Mouse (Mus musculus): ENCODE measurements around the gene Klhl26.
"Not testable (repeated sequence)": the region's sequence is repeated elsewhere in the genome, so short reads cannot be mapped to it uniquely, and the experiment has no call there.

Klhl26 gene

GRCm38 (mm10) chr8:70476333-70477268, at the start of gene Klhl26:
Gene Klhl26 (minus strand): TSS chr8:70476968.
- DNase-seq (ENCODE audit: extremely low spot score, low spot score) = peak; percentile 92

DNA sequence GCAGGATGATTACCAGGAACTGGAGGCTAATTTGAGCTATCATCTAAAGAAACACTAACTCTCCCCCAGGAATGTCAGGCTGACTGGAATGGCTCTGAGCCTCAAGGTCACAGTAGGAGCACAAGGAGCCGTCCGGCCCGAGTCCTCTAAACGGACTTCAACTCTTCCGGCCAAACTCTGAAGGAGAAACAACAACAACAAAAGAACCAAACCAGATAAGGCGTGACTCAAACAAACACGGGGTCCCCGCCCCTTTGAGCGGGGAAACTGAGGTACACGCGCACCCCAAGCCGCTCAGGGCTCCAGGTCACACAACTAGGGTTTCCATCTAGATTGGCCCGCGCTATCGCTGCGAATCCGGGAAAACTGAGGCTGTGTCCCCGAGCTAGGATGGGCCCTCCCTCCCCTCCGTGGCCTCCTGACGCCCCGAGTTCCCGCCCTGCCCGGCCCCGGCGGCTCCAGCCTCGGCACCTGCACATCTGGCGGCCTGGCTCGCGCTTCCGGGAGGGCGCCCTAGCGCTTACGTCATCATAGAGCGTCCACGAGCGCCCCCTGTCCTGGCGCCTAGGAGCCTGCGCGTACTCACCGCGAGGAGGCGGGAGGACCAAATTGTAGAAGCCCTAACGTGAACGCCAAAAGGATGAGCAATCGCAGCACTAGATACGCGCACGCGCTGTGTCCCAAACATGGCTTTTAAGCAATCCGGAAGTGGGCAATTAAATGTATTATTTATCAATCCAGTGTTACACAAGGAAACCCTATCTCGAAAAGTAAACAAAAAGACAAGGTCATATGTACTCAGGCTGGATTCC, 46.0 kb upstream of the Klhl26 start:
- peak; percentile 94 for DNase-seq (ENCODE audit: extremely low spot score, low spot score)

- DNase-seq (ENCODE audit: extremely low spot score, low spot score) = no peak
These were observed 42.8 kb upstream of the Klhl26 start for GRCm38 (mm10) chr8:70519606-70520005.

DNA sequence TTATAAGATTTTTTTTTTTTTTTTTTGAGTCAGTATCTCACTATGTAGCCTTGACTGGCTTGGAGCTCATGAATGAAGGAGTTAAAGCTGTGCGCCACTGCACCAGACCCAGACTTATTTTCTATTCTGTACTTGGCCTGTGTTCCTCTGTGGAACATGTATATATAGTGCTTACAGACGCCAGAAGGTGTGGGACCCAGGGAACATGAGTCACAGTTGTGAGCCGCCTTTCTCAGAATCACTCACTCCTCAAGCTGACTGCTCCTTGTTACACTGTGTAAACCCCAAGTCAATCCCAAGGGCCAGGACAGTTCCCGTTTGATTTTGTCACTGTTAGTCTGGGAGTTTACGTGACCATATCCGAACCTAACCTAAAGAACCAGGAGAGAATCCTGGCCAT, 42.3 kb upstream of the Klhl26 start:
- DNase-seq (ENCODE audit: extremely low spot score, low spot score) = no peak

GRCm38 (mm10) chr8:70517940-70518643, 41.3 kb upstream of the Klhl26 start:
- DNase-seq (ENCODE audit: extremely low spot score, low spot score) = no peak

- DNase-seq (ENCODE audit: extremely low spot score, low spot score) = no peak
These were observed 36.7 kb upstream of the Klhl26 start for GRCm38 (mm10) chr8:70513441-70513840.

- no peak for DNase-seq (ENCODE audit: extremely low spot score, low spot score)
These were observed 35.6 kb upstream of the Klhl26 start for GRCm38 (mm10) chr8:70512253-70512903.

- DNase-seq (ENCODE audit: extremely low spot score, low spot score) = no peak
These were observed 35.0 kb upstream of the Klhl26 start for GRCm38 (mm10) chr8:70511770-70512169.

DNA sequence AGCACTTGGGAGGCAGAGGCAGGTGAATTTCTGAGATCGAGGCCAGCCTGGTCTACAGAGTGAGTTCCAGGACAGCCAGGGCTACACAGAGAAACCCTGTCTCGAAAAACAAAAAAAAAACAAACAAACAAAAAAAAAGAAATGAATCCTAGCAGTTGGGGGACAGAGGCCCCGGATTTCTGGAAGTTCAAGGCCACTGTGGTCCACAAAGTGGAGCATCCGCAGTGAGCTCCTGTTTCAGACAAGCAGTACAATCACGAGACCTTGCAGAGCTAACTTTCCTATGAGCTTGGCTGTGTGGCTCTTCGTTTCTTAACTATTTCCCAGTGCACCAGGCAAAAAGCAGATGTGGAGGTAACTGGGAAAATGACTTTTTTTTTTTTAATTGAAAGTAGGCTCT, 34.4 kb upstream of the Klhl26 start:
- not testable (repeated sequence) for DNase-seq (ENCODE audit: extremely low spot score, low spot score)

GRCm38 (mm10) chr8:70510228-70510915, 33.6 kb upstream of the Klhl26 start, which contains the start of gene Uba52:
Gene Uba52 (minus strand): TSS chr8:70510801.
- DNase-seq (ENCODE audit: extremely low spot score, low spot score) = peak; percentile 96

DNA sequence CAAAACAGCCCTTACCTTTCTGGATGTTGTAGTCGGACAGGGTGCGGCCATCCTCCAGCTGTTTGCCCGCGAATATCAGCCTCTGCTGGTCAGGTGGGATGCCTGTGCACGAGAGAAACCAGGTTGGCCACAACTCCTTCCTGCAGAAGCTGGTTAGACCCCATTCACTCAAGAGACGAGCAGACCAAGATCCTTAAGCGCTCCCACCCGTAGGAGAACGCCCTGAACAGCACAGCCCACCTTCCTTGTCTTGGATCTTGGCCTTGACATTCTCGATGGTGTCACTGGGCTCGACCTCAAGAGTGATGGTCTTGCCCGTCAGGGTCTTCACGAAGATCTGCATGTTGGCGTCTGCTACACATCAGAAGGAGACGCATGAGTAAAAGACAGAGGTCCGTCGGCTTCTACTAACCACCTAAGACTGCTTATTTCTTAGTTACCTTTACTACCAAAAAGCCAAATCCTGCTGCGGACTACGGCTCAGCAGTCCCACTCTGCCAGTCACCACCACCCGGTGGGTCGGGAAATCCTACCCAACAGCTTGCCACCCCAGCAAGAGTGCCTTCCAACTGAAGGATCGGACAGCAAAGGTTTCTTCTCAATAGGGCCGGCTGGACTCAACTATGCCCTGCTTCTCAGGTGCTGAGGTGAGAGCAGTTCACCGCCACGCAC, 32.6 kb upstream of the Klhl26 start:
- DNase-seq (ENCODE audit: extremely low spot score, low spot score) = no peak

- no peak for DNase-seq (ENCODE audit: extremely low spot score, low spot score)
These were observed 30.2 kb upstream of the Klhl26 start for GRCm38 (mm10) chr8:70507027-70507393.

DNA sequence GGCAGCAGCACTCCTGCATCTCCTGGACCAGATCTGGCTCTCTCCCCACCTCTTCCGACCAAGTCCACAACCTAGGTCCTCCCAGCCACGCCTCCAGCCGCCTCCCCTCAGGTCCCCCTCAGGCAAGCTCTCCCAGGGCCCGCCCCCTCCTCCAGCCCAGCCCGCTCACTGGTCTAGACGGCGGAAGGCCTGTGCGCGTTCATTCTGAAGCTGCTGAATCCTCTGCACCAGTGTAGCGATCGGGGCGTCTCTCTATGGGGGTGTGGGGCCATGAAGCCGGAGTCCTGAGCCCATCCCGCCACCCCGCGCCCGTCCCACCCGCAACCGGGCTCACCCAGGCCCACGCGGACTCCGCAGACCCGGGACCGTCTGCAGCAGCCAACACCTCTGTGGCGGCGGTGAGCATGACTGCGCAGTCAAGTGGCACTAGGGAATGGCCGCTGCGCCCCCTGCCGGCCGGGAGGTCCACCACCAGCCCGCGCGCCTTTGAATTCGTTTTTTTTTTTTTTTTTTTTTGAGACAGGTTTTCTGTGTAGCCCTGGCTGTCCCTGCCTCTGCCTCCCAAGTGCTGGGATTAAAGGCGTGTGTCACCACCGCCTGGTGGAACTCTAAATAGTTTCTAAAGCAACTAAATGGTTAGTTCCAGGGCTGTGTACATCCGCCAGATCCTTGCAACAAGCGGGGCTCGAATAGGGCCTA, 29.7 kb upstream of the Klhl26 start, which contains the start of gene Rex1bd:
Gene Rex1bd, minus strand, starts transcription at position 425 of the 699 bp plus-strand sequence.
- peak; percentile 98 for DNase-seq (ENCODE audit: extremely low spot score, low spot score)

DNA sequence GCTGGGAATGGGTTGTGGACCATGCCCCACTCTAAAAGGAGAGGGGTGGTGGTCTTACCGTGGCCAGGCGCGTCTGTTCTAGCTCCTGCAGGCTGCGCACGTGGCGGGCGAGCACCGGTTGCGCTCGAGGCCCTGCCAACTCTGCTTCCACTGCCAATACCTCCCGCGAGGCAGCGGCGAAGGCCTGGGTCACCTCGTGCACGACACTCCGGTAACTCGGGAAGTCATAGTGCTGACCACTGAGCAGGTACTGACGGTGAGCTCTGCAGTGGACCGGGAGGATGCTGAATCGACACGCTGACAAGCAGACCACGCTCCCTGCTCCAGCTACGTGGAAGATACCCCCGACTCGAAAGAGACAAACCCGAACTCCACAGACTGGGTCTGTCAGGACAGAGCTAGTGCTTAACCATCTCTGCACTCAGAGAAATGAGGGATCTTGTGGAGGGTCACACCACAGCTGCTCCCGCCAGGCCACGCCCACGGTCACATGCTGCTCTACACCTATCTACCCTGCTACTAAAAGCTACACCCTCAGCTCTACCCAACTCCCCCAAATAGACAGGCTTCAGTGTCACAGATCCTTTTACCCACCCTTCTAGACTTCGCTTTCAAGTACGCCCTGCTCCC, 29.0 kb upstream of the Klhl26 start:
- no peak for DNase-seq (ENCODE audit: extremely low spot score, low spot score)

- DNase-seq (ENCODE audit: extremely low spot score, low spot score) = peak; percentile 86
These were observed 28.1 kb upstream of the Klhl26 start for GRCm38 (mm10) chr8:70504851-70505250.

DNA sequence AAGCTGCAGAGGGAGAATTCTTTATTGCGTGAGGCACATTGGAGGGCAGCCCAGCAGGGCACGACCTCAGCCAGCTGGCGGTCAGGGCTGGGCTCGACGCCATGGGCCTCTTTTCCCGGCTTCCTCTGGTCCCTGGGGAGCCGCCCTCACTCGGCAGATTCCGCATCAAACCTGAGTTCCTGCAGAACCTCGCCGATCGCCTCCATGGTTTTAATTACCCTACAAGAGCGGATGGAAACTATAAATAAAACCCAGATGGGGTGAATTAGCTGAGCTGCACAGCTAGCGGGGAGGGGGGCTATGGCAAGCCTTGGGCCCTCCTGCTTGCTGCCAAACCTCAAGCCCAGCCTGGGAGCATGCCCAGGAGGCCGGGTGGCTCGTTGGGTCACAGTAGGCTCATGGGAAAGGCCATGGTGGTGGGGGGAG, 27.5 kb upstream of the Klhl26 start:
- no peak for DNase-seq (ENCODE audit: extremely low spot score, low spot score)

DNA sequence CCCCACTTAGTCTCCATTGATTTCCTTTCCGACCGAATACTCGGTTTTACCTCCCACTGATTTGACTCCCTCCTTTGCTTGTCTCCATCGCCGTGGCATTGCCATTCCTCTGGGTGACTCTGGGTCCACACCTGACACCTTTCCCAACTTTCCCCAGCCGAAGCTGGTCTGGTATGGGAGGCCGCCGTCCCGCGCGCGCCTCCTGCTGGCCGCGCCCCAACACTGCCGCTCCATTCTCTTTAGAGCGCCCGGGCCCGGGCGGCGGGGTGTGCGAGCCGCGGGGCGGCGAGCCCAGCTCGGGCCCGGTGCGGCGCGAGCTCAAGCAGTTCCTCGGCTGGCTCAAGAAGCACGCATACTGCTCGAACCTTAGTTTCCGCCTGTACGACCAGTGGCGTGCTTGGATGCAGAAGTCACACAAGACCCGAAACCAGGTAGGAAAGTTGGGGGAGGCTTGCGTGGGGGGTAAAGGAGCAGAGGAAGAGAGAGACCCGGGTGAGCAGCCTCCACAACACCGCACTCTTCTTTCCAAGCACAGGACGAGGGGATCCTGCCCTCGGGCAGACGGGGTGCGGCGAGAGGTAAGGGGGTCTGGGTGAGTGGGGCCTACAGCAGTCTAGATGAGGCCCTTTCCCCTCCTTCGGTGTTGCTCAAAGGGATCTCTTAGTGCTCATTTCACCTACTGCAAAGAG, 26.4 kb upstream of the Klhl26 start:
- peak; percentile 80 for DNase-seq (ENCODE audit: extremely low spot score, low spot score)

- DNase-seq (ENCODE audit: extremely low spot score, low spot score) = no peak
These were observed 25.8 kb upstream of the Klhl26 start for GRCm38 (mm10) chr8:70502540-70502939.
